Mouse (Mus musculus): ENCODE data around the gene Zfand3.

GRCm38 (mm10) chr17:29970037-29970555 lies 34.4 kb upstream of the Zfand3 start, which contains the start of gene Mdga1:
- no peak for TF ChIP-seq POLR2A (IDR thresholded peaks at IDR 0.05; ENCODE audit: borderline replicate concordance, insufficient read depth, low read length)
- no peak for TF ChIP-seq CTCF (IDR thresholded peaks at IDR 0.05; ENCODE audit: borderline replicate concordance, insufficient read depth, low read depth, low read length)

Measured in cerebellum, adult 2 months (tissue).